In the genomic region with DNA sequence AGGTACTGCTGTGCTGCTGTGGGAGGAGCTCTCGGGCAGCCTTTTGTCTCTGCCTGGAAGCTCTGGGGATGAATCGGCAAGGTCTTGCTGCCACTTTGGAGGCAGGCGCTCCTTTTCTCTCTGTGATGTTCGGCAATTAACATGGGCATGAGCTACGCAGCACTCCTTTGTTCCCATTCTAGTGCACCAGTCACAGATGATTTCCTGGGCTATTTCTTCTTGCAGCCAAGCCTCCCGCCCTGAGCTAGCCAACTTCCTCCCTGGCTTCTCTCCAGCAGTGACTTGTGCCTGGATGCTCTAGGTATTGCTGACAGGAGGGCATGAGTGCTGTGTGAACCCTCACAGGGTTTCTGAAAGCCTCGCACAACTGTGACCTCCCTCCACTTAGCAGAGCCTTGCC, we compare ENCODE assay signal across 11 mouse cellular contexts. TPM values are rescaled to one million over a fixed set of nuclear protein-coding genes. Genes with fewer than 3 reads are reported as not detected.
A peak's percentile ranks its signal among the peaks of the same experiment; 100 is the strongest.
DNase-seq lines count a peak whose midpoint lies in the region; ATAC-seq lines count a peak whose summit lies in the region.
"Had no signal": no experiment of that assay in that cellular context is flagged by ENCODE, and none has a peak within 500 bp of the region (broad histone marks: within the 10 kb centered on the region; RNA-seq: fewer than 3 reads in every experiment).

No protein-coding gene starts in this region.

- no peak overlapping the region for H3K4me2 ChIP-seq in embryonic facial prominence, embryonic 13.5 days
- H3K4me2 ChIP-seq: hindbrain, embryonic 15.5 days; neural tube, embryonic 13.5 days had no signal

- no peaks in the 10 kb centered on the region for H3K27me3 ChIP-seq in embryonic facial prominence, embryonic 13.5 days
- no peaks in the 10 kb centered on the region for H3K27me3 ChIP-seq in embryonic facial prominence, embryonic 10.5 days (replicated peaks; ENCODE audit: low read depth, poor library complexity, severe bottlenecking)
- H3K27me3 ChIP-seq: hindbrain, embryonic 15.5 days; neural tube, embryonic 13.5 days had no signal

- H3K4me1 ChIP-seq in embryonic facial prominence, embryonic 13.5 days, result no peaks in the 10 kb centered on the region
- H3K4me1 ChIP-seq in embryonic facial prominence, embryonic 10.5 days, result no peaks in the 10 kb centered on the region

- H3K27ac ChIP-seq in embryonic facial prominence, embryonic 13.5 days, result 0 out of 2 replicates have a peak overlapping the region, but pooled peaks have one; percentile 11
- H3K27ac ChIP-seq in embryonic facial prominence, embryonic 10.5 days (replicated peaks), result no peak overlapping the region
- H3K27ac ChIP-seq: hindbrain, embryonic 15.5 days; macrophage; neural tube, embryonic 13.5 days had no signal

- 68% methylated on average over 7 of the region's 7 CpGs for WGBS in embryonic facial prominence, embryonic 13.5 days
- 80% methylated on average over 7 of the region's 7 CpGs for WGBS in embryonic facial prominence, embryonic 10.5 days

- DNase-seq in embryonic facial prominence, embryonic 10.5 days (ENCODE audit: low spot score), result no peak
- DNase-seq in urinary bladder, postnatal 14 days (ENCODE audit: low spot score), result peak; percentile 43
- DNase-seq in urinary bladder, postnatal 25 days (ENCODE audit: low spot score), result no peak
- peak; percentile 42 for DNase-seq in ovary, postnatal 36 days (ENCODE audit: low spot score)
- DNase-seq in urinary bladder, adult 18-20 months (ENCODE audit: low spot score in 2 of 2), result no peak
- DNase-seq in retina, postnatal 1 day, result no peak

- H3K36me3 ChIP-seq in embryonic facial prominence, embryonic 13.5 days, result peaks cover 94% of the 10 kb centered on the region
- H3K36me3 ChIP-seq in embryonic facial prominence, embryonic 10.5 days (replicated peaks), result peaks cover 99% of the 10 kb centered on the region

- H3K4me3 ChIP-seq in embryonic facial prominence, embryonic 13.5 days, result no peak overlapping the region
- no peak overlapping the region for H3K4me3 ChIP-seq in embryonic facial prominence, embryonic 10.5 days
- H3K4me3 ChIP-seq: hindbrain, embryonic 15.5 days; neural tube, embryonic 13.5 days had no signal

- ATAC-seq in embryonic facial prominence, embryonic 13.5 days (ENCODE audit: insufficient number of reproducible peaks, insufficient read depth, low FRiP score, low TSS enrichment, low read depth), result no peak
- peak; percentile 29 to 40; a peak in 2 of 4 replicates for ATAC-seq in hematopoietic stem cell, adult 5-6 weeks (replicated peaks in 1 of 2; ENCODE audit: insufficient read depth in 1 of 2, low FRiP score in 2 of 2, low TSS enrichment in 1 of 2, low read depth in 1 of 2, poor library complexity in 2 of 2, severe bottlenecking in 2 of 2)

- peak overlapping the region; percentile 2; the same call in 1 of the 2 replicates for H3K9ac ChIP-seq in embryonic facial prominence, embryonic 13.5 days
- H3K9ac ChIP-seq: hindbrain, embryonic 15.5 days; neural tube, embryonic 13.5 days had no signal

- no peaks in the 10 kb centered on the region for H3K9me3 ChIP-seq in embryonic facial prominence, embryonic 13.5 days
- H3K9me3 ChIP-seq in embryonic facial prominence, embryonic 10.5 days, result no peaks in the 10 kb centered on the region
- H3K9me3 ChIP-seq: hindbrain, embryonic 15.5 days; neural tube, embryonic 13.5 days had no signal

RNA-seq across cellular contexts. Expression of a gene that starts 17.9 kb away (rescaled TPM):
- 148 and 158 TPM in 2 replicates for polyA plus RNA-seq in embryonic facial prominence, embryonic 13.5 days (2015; fragmentation: Nextera tagmentation; extraction: Ambion mirVana)
- 215 and 227 TPM in 2 replicates for polyA plus RNA-seq in embryonic facial prominence, embryonic 10.5 days (2016; fragmentation: Nextera tagmentation; extraction: Ambion mirVana)
- total RNA-seq in hematopoietic stem cell, adult 5-6 weeks (2017), result 154 and 242 TPM in 2 replicates

RNA-seq across cellular contexts. Expression of a gene that starts 35.6 kb away (rescaled TPM):
- 249 and 250 TPM in 2 replicates for polyA plus RNA-seq in embryonic facial prominence, embryonic 13.5 days (2015; fragmentation: Nextera tagmentation; extraction: Ambion mirVana)
- polyA plus RNA-seq in embryonic facial prominence, embryonic 10.5 days (2016; fragmentation: Nextera tagmentation; extraction: Ambion mirVana), result 211 and 222 TPM in 2 replicates
- 77.8 and 82.9 TPM in 2 replicates for total RNA-seq in hematopoietic stem cell, adult 5-6 weeks (2017)

RNA-seq across cellular contexts. Expression of a gene that starts 36.8 kb away (rescaled TPM):
- 45.7 and 46.9 TPM in 2 replicates for polyA plus RNA-seq in embryonic facial prominence, embryonic 13.5 days (2015; fragmentation: Nextera tagmentation; extraction: Ambion mirVana)
- 44.6 and 45.0 TPM in 2 replicates for polyA plus RNA-seq in embryonic facial prominence, embryonic 10.5 days (2016; fragmentation: Nextera tagmentation; extraction: Ambion mirVana)
- total RNA-seq in hematopoietic stem cell, adult 5-6 weeks (2017), result 13.1 and 24.5 TPM in 2 replicates

Comparison
In these comparisons a context has a peak if more than half of its experiments do, and no peak if none do; other contexts are left out.
1. DNase-seq: peak in urinary bladder, postnatal 14 days (single experiment) and ovary, postnatal 36 days (single experiment); none in embryonic facial prominence, embryonic 10.5 days (single experiment), urinary bladder, postnatal 25 days (single experiment), urinary bladder, adult 18-20 months (0 of 2) and retina, postnatal 1 day (single experiment).